Mouse (Mus musculus) mesoderm, embryonic 11.5 days (tissue): ENCODE data around the gene Sept3.
A peak's percentile ranks its signal among the peaks of the same experiment; 100 is the strongest.
"Not testable (repeated sequence)": the region's sequence is repeated elsewhere in the genome, so short reads cannot be mapped to it uniquely, and the experiment has no call there.

Experiments used
- DNase-seq: peaks from one replicate; pipeline ENCODE4 v3.0.0-alpha.2; 2012; ENCODE audit warnings: low read depth, low spot score

Gene Sept3

DNA sequence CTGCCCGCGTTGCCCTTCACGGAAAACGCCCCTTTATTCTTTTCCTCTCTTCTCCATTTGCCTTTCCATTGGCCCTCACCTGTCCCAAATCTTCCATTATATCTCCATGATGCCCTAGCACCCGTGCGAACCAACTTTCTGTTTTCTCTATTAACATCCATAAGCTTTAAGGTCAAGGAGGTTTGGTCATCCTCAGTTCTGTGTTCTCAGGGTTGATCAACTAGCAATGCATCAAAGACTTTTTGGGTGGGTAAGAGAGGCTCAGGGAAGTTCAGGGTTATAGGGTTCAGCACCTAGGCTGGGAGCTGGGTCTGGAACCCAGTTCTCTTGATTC lies at the start of gene Sept3:
Gene Sept3, plus strand, starts transcription at position 301 of the 334 bp plus-strand sequence.
- no peak for DNase-seq

GRCm38 (mm10) chr15:82225769-82226168 lies 48.9 kb upstream of the Sept3 start:
- DNase-seq: no peak

DNA sequence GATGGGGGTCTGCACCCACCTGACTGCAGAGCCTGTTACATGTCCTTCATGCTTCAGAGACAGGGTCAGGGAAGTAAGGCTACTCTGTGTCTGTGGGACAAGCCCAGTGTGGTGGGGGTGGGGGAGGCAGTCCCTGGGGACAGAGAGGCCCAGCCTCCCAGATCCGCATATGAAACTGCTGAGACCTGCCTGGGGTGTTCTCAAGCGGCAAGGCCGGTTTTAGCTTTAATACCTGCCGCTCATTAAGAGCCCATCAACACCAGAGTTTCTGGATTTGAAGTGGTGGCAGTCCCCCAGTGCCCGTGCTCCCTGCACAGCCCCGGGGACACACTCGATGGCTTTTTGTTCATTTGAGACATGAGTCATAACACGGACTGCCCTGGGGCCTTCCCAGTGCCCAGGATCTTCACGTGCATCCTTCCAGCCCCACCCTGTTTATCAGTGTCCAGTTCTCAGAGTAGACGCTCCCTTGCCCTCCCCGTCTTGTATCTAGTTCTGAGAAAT lies 45.1 kb upstream of the Sept3 start:
- no peak for DNase-seq

- no peak for DNase-seq
Measured at GRCm38 (mm10) chr15:82230098-82230611, 44.5 kb upstream of the Sept3 start.

DNA sequence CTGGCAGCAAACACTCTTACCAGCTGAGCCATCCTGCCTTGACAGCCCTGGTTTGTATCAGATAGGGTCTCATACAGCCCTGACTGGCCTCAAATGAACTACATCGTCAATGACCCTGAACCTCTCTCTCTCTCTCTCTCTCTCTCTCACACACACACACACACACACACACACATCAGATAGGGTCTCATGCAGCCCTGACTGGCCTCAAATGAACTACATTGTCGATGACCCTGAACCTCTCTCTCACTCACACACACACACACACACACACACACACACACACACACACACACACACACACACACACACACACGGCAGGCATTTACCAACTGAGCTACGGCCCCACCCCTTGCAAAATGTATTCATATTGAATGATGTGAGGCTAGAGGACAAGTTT lies 43.6 kb upstream of the Sept3 start:
- DNase-seq: no peak

DNA sequence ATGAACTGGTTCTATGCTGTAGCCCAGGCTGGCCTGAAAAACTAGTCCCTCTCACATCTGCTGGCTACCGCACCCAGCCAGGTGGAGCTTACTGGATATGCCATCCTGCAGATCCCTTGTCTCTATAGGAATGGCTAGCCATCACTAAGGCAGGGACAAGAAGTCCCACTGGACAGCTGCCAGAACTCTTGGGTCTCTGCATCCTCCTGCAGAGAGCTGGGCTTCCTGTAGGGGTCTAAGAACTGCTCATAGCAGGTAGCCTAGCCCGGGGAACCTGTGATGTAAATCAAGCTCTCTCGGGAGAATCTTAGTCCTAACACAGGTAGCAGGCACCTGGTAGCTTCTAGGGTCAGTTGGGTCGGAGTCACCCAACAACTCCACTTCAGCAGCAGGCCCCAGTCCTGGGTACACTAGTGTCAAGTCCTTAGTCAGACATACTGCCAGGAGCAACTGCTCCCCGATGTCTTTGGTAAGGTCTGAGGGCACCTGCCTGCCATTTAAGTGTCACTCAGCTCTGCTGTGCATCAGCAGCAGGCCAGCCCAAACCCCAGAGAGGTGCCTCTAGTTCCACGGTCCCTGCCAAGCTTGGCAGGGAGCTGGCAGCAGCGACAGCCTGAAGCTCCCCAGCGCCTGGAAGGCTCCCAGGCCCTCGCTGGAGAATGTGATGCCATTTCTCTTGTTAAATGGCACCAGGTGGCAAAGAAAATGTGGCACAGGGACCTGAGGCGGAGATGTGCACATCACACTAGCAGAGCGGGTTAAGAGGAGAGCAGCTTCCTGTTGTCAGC lies 42.9 kb upstream of the Sept3 start:
- no peak for DNase-seq

DNA sequence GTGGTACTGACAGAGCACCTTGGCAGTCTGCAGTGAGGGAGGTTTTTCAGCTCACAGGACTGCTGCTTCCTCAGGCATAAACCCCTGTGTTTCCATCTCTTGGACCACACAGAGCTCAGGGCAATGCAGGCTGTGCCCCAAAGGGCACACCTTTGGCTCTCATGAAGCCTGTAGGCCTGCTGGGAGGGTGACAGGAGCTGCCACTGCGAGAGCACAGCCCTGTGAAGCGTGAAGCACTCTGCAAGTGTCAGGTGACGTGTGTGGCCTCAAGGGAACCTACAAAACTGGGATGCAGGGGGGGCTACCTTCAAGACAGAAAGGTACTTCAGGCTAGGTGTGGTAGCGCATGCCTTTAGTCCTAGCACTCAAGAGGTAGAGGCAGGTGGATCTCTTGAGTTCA lies 42.0 kb upstream of the Sept3 start:
- DNase-seq: no peak

- DNase-seq: no peak
Measured at GRCm38 (mm10) chr15:82235661-82236060, 39.0 kb upstream of the Sept3 start.

DNA sequence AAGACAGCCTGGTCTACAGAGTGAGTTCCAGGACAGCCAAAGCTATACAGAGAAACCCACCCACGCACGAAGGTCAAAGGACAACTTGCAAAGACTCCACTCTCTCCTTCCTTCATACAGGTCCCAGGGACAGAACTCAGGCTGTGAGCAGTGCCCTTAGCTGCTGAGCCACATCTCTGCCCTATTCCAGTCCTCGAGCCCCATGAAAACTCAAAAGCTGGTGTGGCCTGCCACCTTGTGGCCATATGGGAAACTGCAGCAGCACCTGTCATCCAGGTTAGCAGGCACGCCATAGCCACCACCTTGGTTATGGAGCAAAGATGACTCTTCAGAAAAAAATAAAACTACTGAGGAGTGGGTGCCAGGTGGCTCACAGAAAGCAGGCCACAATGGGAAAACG lies 38.1 kb upstream of the Sept3 start:
- DNase-seq: peak; percentile 79

DNA sequence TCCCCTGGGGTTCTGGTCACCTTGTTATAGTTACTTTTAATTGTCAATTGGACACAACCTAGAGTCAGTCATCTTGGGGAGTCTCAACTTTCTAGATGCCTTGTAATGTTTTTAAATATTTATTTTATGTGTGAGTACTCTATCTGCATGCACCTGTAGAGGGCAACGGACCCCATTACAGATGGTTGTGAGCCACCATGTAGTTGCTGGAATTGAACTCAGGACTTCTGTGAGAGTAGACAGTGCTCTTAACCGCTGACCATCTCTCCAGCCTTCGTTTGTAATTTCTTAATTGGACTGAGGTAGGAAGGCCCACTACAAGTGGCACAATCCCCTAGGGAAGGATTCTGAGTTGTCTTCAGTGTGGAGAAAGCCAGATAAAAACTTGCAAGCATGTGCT lies 31.4 kb upstream of the Sept3 start:
- no peak for DNase-seq

- DNase-seq: no peak
Measured at GRCm38 (mm10) chr15:82243742-82244114, 31.0 kb upstream of the Sept3 start.

GRCm38 (mm10) chr15:82244115-82244804 lies 30.4 kb upstream of the Sept3 start, which contains the start of gene Cenpm:
Gene Cenpm, minus strand, starts transcription at chr15:82244748.
- DNase-seq: peak; percentile 90

DNA sequence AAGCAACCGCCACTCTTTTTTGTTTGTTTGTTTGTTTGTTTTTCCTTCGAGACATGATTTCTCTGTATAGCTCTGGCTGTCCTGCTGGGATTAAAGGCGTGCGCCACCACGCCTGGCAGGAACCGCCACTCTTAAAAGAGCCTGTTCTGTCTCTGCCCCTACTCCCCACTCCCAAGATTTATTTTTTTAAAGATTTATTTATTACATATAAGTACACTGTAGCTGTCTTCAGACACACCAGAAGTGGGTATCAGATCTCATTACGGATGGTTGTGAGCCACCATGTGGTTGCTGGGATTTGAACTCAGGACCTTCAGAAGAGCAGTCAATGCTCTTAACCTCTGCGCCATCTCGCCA lies 29.9 kb upstream of the Sept3 start:
- DNase-seq: not testable (repeated sequence)

DNA sequence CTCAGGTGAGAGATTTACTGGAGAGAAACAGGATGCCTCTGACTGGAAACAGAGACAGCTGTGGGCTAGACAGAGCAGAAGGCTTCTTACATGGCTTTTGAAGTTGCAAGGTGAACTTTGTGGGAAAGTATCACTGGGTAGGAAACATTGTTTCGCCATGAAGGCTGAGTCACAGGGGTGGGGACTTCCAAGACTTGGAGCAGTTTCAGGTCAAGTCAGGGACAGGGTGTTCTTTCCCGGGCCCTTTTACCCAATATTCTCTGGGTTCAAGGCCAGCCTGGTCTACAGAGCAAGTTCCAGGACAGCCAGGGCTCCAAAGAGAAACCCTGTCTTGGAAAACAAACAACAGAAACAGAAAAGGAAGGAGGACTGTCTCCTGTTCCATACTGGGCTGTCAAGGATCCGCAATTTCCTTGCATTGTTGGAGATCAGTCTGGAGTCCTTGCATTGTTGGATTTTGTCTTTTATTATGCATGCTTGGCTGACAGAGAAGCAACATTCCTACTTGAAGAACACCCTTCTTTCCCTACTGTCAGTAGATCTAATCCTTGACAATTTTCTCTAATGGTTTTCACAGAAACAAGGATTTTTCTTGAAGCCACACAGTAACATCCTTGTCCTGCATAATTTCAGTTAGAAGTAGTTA lies 27.4 kb upstream of the Sept3 start:
- no peak for DNase-seq

GRCm38 (mm10) chr15:82251579-82251978 lies 23.1 kb upstream of the Sept3 start:
- no peak for DNase-seq

GRCm38 (mm10) chr15:82252097-82252496 lies 22.6 kb upstream of the Sept3 start, which contains the start of gene 1500009C09Rik:
Gene 1500009C09Rik, plus strand, starts transcription at chr15:82252397.
- DNase-seq: no peak

DNA sequence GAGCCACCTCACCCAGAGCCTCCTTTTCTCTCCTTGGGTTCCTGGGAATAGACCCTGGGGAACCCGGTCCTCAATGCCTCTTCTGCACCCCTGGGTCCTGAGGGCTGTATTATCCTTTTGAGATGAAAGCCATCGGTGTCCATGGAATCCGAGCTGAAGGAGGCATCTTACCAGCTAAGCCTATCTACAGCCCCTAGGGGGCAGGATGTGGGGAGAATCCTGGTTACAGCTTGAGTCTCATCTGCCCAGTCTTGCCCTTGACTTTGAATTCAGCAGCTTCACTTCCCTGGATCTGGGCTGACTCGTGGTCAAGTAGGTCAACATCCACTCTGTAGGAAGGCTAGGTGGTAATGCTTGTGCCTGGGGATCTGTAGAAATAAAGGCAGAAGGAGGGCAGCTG lies 19.4 kb upstream of the Sept3 start:
- DNase-seq: no peak

DNA sequence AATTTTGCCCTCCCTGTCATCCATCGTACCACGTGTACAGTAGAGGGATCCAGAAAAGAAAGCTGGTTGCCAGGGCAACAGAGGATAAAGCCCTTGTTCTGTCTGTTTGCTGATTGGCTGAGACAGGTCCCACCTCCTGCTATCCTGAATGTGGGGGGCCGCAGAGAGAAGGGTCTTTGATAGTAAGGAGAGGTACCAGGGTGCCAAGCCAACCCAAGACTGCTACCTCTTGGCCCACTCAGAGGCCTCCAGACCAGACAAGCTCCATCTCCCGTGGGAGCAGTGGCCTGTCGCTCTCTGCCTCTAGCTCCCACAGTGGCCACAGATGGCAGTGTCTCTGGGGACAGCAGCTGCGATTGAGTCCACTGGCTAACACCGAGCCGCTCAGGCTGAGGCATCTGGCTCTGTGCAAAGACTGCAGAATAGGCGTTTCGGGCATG lies 18.7 kb upstream of the Sept3 start:
- DNase-seq: peak; percentile 77

DNA sequence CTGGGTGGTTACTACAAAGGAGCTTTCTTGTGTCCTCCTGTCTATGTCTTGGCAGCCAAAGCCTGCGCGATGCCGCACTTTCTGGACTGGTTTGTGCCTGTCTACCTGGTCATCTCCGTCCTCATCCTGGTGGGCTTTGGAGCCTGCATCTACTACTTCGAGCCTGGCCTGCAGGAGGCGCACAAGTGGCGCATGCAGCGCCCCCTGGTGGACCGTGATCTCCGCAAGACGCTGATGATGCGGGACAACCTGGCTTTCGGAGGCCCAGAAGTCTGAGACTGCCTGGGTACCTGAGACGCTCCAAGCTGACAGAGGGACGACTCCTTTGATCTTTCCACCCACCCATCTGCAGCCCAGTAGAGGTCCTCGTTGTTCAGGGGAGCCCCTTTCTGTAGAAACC lies 15.2 kb upstream of the Sept3 start:
- DNase-seq: peak; percentile 87

DNA sequence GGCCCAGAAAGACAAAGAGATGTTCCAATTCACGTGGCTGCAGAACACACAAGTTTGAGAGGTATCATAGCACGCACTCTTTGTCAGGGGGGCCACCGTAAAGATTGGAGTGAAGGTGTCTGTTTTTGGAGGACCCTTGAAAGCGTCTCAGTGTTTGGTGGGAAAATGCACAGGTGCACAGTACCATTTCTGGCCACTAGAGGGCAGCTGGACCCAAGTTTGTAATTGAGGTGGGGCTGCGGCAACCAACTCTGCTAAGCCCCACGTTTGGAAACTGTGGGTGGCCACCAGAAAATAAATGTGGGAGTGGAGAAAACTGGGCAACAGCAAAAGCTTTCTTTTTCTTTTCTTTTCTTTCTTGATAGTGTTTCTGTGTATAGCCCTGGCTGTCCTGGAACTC lies 8.3 kb upstream of the Sept3 start:
- peak; percentile 64 for DNase-seq

DNA sequence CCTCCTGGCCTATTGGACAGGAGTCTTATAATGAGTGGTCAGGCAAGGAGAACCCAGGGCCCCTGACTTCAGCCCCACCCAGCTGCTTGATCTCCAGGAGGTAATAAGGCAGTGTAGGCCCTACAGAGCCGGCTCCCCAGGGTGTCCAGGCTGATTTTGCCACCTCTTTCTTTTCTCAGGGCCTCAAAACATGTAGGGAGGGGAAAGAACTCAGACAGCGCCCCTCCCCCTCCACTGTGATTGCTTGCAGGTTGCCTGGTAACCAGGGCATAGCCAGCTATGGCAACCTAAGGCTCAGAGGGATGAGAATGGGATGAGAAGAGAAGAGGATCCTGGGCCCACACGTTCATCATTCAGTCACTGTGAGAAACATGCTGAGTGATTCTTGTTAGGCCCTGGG lies 6.5 kb upstream of the Sept3 start:
- DNase-seq: peak; percentile 48

GRCm38 (mm10) chr15:82268783-82269182 lies 5.9 kb upstream of the Sept3 start:
- no peak for DNase-seq
